Mouse (Mus musculus): ENCODE results near the gene Aldh3b2.

Gene Aldh3b2

DNA sequence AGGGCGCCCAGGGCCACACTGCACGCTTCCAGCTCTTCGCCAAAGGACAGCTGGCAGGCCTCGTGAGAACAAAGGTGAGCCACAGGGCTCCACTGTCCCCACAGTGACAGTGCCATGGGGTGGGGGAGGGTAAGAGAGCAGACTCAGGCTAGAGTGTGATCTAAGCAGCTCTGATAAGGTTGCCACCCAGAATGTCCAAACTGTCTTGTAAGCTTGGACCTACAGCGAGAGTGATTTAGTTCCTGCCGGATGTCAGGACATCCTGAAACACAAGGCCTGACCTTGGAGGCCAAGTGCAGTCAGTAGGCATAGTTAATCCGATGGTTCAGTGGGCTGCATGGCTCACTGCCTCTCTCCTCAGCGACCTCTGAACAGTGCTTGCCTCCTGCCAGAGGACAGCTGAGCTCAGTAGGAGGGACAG is 13.1 kb downstream of the Aldh3b2 start:
- DNase-seq (ENCODE audit: low read depth in 2 of 2, low spot score in 2 of 2) = no peak

GRCm38 (mm10) chr19:3986334-3986733 is 14.2 kb downstream of the Aldh3b2 start, which contains the start of gene Acy3:
Gene Acy3, plus strand, starts transcription at chr19:3986570.
- DNase-seq (ENCODE audit: low read depth in 2 of 2, low spot score in 2 of 2) = no peak

GRCm38 (mm10) chr19:3988066-3988465 is 15.9 kb downstream of the Aldh3b2 start:
- DNase-seq (ENCODE audit: low read depth in 2 of 2, low spot score in 2 of 2) = no peak

DNA sequence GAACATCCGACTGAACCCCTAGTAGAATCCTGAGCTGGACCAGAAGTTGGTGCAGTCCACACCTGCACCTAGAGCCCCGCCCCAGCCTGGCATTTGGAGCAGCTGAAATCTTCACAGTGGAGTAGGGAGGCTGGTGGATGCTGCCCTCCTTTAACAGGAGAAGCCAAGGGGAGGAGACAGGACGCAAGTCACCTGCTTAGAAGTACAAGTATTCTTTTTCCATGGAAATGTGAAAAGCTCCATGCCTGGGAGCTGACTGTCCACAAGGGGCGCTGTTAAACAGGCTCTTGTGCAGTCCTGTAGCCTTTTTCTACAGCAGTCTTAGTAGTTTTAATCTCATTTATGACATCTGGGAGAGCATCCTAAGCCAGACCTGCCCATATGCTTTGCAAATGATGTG is 16.6 kb downstream of the Aldh3b2 start:
- no peak for DNase-seq (ENCODE audit: low read depth in 2 of 2, low spot score in 2 of 2)

DNA sequence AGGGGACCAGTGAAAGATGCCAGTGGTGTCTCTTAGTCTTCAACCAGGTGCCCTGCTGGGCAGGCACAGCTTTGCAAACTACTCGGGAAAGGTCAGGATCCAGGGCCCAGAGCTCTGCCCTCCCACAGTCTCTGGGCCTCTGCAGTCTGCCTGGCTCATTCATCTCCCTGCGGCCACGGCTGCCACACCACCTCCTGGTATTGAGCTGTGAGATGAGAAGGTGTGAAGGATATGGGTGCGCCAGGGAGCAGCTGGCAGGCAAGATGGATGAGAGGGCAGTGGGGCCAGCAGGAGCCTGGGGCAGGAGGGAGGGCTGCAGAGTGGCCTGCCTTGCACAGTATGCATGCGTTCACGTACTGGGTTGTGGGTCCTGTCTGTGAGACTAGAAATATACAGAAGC is 18.7 kb downstream of the Aldh3b2 start:
- no peak for DNase-seq (ENCODE audit: low read depth in 2 of 2, low spot score in 2 of 2)

DNA sequence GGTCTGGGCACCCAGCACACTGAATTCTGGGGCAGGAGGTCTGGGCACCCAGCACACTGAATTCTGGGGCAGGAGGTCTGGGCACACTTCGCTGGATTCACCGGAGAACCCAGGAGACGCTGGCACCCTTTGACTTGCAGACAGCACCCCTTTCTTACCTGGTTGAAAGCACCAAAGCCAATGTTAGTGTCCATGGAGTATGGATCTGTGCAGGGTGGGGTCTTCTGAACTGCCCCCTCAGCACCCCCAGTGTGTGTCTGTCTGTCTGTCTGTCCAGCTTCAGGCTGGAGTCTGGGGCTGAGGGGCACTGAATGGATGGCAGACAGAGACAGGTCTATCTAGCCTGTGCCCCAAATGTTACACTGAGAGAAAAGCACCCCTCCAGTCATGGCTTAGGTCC is 19.4 kb downstream of the Aldh3b2 start:
- DNase-seq (ENCODE audit: low read depth in 2 of 2, low spot score in 2 of 2) = no peak

DNA sequence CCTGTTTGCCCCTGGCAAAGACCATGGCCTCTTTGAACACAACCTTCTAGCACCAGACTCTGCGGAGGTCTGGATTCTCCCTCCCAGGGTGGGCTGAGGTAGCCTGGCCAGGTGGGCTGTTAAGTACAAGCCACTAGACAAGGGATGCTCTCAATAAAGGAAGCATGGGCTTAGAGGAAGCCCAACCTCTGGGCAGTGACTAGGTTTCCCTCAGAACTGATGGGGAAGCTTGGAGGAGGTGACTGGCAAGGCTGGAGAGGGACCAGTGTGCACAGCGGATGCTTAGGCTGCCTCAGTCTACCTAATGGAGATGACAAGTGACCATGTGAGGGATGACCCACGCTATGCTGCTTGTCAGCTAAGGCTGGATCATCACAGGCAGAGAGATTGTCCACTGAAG is 19.8 kb downstream of the Aldh3b2 start:
- no peak for DNase-seq (ENCODE audit: low read depth in 2 of 2, low spot score in 2 of 2)

- no peak for DNase-seq (ENCODE audit: low read depth in 2 of 2, low spot score in 2 of 2)
Observed at GRCm38 (mm10) chr19:3992416-3992815, 20.3 kb downstream of the Aldh3b2 start, which contains the start of gene Tbx10. Gene Tbx10, plus strand, starts transcription at chr19:3992752.

DNA sequence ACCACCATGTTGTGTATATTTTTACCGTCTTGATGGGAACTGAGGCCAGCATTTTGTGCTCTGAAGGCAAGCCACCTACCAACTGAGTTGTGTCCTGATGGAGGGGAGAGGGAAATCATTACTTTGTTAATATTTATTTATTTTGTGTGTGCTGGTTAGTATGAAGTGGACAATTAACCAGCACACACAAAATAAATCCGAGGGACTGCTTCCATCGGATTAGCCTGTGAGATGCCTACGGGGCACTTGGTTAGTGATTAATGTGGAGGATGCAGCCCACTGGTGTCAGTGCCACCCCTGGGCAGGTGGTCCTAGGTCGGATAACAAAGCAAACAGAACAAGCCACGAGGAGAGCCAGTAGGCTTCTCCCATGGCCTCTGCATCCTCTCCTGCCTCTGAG is 22.8 kb downstream of the Aldh3b2 start:
- no peak for DNase-seq (ENCODE audit: low read depth in 2 of 2, low spot score in 2 of 2)

- no peak for DNase-seq (ENCODE audit: low read depth in 2 of 2, low spot score in 2 of 2)
Observed at GRCm38 (mm10) chr19:3995505-3995904, 23.4 kb downstream of the Aldh3b2 start.

DNA sequence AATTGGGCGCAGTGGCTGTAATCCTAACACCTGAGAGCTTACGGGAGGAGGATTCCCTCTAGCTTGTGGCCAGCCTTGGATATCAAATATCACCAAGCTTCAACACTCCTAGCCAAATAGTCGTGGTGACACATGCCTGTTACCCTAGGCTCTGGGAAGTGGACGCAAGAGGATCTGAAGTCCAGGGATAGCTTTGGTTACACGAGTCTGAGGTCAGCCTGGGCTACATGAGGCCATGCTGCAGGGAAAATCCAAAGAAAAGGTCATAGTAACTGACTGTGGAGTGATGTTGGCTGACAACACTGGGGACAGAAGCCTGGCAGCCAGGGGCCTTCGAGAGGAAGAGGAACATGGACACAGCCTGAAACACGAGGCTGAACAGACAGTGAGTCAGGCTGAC is 24.0 kb downstream of the Aldh3b2 start:
- DNase-seq (ENCODE audit: low read depth in 2 of 2, low spot score in 2 of 2) = no peak

DNA sequence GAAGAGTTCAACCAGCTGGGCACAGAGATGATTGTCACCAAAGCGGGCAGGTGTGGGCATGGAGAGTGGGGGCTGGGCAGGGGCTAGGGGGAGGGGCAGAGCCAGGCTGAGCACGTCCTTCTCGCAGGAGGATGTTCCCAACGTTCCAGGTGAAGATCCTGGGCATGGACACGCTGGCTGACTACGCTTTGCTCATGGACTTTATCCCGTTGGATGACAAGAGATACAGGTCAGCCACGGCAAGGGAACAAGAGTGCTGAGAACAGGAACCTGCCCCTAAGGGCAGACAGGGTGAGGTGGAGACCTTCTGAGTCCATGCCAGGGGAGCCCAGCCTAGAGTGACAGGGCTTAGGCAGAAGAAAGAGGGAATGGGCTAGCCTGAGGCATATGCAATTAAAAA is 24.6 kb downstream of the Aldh3b2 start:
- DNase-seq (ENCODE audit: low read depth in 2 of 2, low spot score in 2 of 2) = no peak

DNA sequence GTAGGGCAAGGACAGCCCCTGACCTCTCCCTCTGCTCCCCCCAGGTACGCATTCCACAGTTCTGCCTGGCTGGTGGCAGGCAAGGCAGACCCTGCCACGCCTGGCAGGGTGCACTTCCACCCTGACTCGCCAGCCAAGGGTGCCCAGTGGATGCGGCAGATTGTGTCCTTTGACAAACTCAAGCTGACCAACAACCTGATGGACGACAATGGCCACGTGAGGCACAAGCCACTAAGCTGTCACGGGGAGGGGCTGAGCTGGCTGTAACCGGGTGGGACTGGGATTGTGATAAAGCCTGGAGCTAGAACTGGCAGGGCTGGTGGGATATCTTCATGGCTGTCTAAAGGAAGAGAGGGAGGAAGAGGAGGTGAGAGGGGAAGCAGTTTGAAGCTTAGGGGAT is 25.1 kb downstream of the Aldh3b2 start:
- no peak for DNase-seq (ENCODE audit: low read depth in 2 of 2, low spot score in 2 of 2)

- DNase-seq (ENCODE audit: low read depth in 2 of 2, low spot score in 2 of 2) = no peak
Observed at GRCm38 (mm10) chr19:3998335-3998734, 26.2 kb downstream of the Aldh3b2 start.

- no peak for DNase-seq (ENCODE audit: low read depth in 2 of 2, low spot score in 2 of 2)
Observed at GRCm38 (mm10) chr19:3999121-3999730, 27.1 kb downstream of the Aldh3b2 start.

DNA sequence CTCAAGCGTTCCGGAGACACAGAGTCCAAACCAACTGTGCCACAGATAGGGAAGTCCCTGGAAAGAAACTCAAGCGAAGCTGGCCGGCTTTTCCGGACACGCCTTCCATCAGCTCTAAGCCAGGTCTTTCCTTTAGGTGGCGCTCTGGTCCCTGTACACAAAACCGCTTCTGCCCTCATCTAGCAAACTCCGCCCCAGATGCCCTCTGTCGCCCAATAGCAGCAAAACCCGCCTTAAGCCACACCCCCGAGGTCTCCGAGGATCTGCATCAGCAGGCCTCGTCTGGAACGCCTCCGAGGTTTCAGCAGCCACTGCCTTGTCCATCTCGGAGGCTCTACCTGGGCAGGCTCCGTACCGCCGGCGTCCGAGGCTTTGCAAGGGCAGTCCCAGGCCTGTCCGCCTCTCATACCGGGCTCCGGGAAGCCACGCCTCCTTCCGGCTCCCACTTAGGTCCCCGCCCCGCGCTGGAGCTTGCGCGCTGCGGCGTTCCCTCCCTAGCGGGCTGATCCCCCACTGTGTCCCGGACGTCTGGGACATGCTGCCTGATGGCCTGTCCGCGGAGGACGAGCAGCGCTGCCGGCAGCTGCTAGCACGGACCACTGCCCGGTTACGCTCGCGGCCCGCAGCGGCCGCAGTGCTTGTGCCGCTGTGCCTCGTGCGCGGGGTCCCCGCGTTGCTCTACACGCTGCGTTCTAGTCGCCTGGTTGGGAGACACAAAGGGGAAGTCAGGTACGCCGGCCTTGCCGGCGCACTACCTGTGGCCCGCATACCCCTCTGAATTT is 28.2 kb downstream of the Aldh3b2 start, which contains the start of the genes Nudt8 and Gm49405:
Gene Nudt8, plus strand, starts transcription at position 462 of the 782 bp plus-strand sequence.
Gene Gm49405, plus strand, starts transcription at position 508 of the 782 bp plus-strand sequence.
- DNase-seq (ENCODE audit: low read depth in 2 of 2, low spot score in 2 of 2) = peak; percentile 93 to 97

DNA sequence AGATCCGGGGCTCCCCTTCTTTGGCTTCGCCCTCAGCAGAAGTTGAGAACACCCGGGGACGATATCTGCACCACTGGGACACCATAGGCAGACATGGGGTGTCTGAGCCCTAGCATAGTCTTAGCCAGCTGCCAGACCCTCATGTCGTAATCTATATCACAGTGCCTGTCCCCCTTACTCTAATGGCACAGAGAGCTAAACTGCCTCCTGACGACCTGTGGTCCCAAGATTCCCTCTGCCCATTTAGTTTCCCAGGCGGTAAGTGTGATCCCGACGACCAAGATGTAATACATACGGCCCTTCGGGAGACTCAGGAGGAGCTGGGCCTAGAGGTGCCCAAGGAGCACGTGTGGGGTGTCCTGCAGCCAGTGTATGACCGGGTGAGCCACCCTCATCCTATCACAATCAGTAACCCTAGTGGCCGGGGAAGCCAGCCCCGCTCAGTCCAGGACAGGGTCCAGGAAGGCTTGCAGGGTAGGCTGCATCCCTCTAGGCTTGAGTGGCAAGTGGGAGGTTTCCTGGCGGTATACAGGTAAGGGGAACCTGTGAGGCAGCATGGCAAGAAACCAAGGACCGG is 28.9 kb downstream of the Aldh3b2 start:
- DNase-seq (ENCODE audit: low read depth in 2 of 2, low spot score in 2 of 2) = no peak

DNA sequence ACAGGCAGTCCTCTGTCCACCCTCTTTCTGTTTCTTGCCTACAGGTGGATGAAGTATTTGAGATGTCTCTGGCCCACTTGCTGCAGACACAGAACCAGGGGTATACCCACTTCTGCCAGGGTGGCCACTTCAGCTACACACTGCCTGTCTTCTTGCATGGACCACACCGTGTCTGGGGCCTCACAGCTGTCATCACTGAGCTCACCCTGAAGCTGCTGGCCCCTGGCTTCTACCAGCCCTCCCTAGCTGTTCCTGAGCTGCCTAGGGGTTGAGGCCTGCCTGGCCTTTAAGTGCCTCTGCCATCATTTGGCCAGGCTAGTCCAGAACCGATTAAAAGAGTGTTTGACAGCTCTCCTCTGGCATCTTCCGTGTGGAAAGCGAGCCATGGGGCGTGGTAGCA is 29.6 kb downstream of the Aldh3b2 start:
- DNase-seq (ENCODE audit: low read depth in 2 of 2, low spot score in 2 of 2) = no peak

GRCm38 (mm10) chr19:4003112-4003511 is 31.0 kb downstream of the Aldh3b2 start, which contains the start of gene Doc2g:
Gene Doc2g, plus strand, starts transcription at chr19:4003313.
- DNase-seq (ENCODE audit: low read depth in 2 of 2, low spot score in 2 of 2) = no peak

- no peak for DNase-seq (ENCODE audit: low read depth in 2 of 2, low spot score in 2 of 2)
Observed at GRCm38 (mm10) chr19:4003641-4004040, 31.5 kb downstream of the Aldh3b2 start.

DNA sequence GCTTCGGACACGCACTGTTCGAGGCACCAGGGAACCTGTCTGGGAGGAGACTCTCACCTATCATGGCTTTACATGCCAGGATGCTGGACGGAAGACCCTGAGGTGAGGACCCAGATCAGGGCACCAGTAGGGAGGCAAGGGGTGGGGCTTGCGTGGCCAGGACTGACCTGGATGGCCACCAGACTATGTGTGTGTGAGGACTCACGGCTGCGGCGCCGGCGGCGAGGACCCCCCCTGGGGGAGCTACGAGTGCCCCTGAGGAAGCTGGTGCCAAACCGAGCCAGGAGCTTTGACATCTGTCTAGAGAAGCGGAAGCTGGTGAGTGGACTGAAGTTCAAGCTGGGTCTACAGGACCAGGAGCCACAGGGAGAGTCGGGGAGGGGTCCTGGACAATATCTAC is 32.2 kb downstream of the Aldh3b2 start:
- no peak for DNase-seq (ENCODE audit: low read depth in 2 of 2, low spot score in 2 of 2)

DNA sequence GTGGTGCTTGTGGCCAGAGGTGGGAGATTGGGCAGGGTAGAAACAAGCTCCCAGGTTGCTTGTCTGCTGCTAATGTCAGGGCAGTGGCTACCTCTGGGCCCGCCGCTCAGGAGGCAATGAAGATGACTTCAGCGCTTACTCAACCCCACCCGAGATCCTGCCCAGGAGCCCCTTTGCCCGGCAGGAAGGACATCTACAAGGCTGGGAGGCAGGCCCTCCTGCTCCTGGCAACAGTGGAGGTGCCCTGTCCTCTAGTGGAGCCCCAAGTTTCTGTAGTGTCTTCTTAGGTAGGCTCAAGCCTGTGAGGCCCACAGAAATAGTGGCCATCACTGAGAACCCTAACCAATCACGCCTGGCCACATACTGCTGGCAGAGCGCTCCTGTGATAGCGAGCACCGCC is 33.0 kb downstream of the Aldh3b2 start:
- DNase-seq (ENCODE audit: low read depth in 2 of 2, low spot score in 2 of 2) = no peak
